21 mouse cellular contexts compared by ENCODE assay signal in the genomic region with DNA sequence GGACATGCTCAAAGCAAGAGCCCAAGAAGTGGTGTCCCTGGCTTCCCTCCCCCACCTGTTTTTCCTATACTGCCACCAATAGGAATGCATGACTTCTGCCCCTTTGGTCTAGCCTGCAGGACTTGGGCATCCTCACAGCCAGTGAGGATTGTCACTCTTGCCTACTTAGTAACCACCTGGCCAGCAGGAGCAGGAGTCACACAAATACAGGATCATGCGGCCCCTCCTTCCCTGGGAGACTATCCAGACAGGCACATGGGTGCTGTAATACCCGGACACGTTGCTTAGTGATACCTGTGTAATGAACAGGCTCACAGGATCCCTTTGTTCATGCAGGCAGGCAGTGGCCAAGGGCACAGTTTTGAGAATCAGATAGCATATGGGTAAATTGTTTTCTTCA.
"Had no signal": no experiment of that assay in that cellular context is flagged by ENCODE, and none has a peak within 500 bp of the region (broad histone marks: within the 10 kb centered on the region; RNA-seq: fewer than 3 reads in every experiment).

No protein-coding gene starts in this region.

- H3K27me3 ChIP-seq: kidney, embryonic 15.5 days; limb, embryonic 13.5 days; liver, embryonic 13.5 days; midbrain, embryonic 12.5 days; midbrain, embryonic 15.5 days; neural tube, embryonic 12.5 days; neural tube, embryonic 15.5 days had no signal

- H3K36me3 ChIP-seq: liver, embryonic 13.5 days; midbrain, embryonic 12.5 days; midbrain, embryonic 15.5 days; neural tube, embryonic 12.5 days; neural tube, embryonic 15.5 days had no signal

- H3K4me1 ChIP-seq: midbrain, embryonic 12.5 days; midbrain, embryonic 15.5 days had no signal

- H3K9me3 ChIP-seq: kidney, embryonic 15.5 days; limb, embryonic 10.5 days; limb, embryonic 13.5 days; liver, embryonic 13.5 days; midbrain, embryonic 12.5 days; midbrain, embryonic 15.5 days; neural tube, embryonic 12.5 days; neural tube, embryonic 15.5 days had no signal

- ATAC-seq: lung, postnatal 0 days; midbrain, embryonic 15.5 days had no signal

- DNase-seq: kidney, adult 11 months; kidney, adult 8-10 months; kidney, postnatal 10 days; kidney, postnatal 36 days; liver; liver, embryonic 13.5 days; lung, embryonic 14.5 days; right cerebral cortex, adult 18-20 months; right cerebral cortex, postnatal 14 days; right cerebral cortex, postnatal 4 days; thymus, adult 2 months; thymus, postnatal 14 days; thymus, postnatal 4 days had no signal

- H3K27ac ChIP-seq: kidney, embryonic 15.5 days; limb, embryonic 10.5 days; limb, embryonic 13.5 days; liver, embryonic 13.5 days; midbrain, embryonic 12.5 days; midbrain, embryonic 15.5 days; neural tube, embryonic 12.5 days; neural tube, embryonic 15.5 days had no signal

- H3K4me3 ChIP-seq: kidney, embryonic 15.5 days; limb, embryonic 10.5 days; limb, embryonic 13.5 days; liver, embryonic 13.5 days; midbrain, embryonic 12.5 days; midbrain, embryonic 15.5 days; neural tube, embryonic 12.5 days; neural tube, embryonic 15.5 days had no signal
